Mouse (Mus musculus) heart, adult 2 months (tissue): ENCODE data around the gene Bcorl1.

Experiments used
- CTCF ChIP-seq: fragments of 200-600 bp; IDR thresholded peaks from 2 replicates; pipeline ENCODE4 v1.8.1; 2022; ENCODE audit warnings: antibody characterized with exemption, mild to moderate bottlenecking, moderate library complexity
- EP300 ChIP-seq: fragments of 200-500 bp; IDR thresholded peaks from 2 replicates; pipeline ENCODE4 v1.6.1; 2011; ENCODE audit warnings: low read depth, low read length, control low read depth; ENCODE audit not compliant: insufficient read depth
- POLR2A ChIP-seq: fragments of 200-500 bp; IDR thresholded peaks from 2 replicates; pipeline ENCODE4 v1.6.1; 2011; ENCODE audit warnings: mild to moderate bottlenecking, low read depth, low read length, control low read depth; ENCODE audit not compliant: insufficient read depth

- TF ChIP-seq CTCF: no peak
- TF ChIP-seq POLR2A: no peak
- no peak for TF ChIP-seq EP300
These were observed 69.2 kb downstream of the Bcorl1 start for GRCm38 (mm10) chrX:48410388-48410776.
